Mouse (Mus musculus) brain, embryonic 14.5 days (tissue): ENCODE data around the gene Pip4k2a.

Experiments
- CTCF ChIP-seq: fragments of 200-500 bp; IDR thresholded peaks from 2 replicates; pipeline ENCODE4 v1.5.1; 2012; ENCODE audit warnings: inconsistent platforms, mild to moderate bottlenecking, moderate library complexity, borderline replicate concordance; ENCODE audit not compliant: insufficient read depth, insufficient read length; ENCODE audit errors: extremely low read depth
- POLR2A ChIP-seq: fragments of 200-500 bp; IDR thresholded peaks from 2 replicates; pipeline ENCODE4 v1.6.1; 2012; ENCODE audit warnings: mild to moderate bottlenecking, inconsistent platforms, borderline replicate concordance; ENCODE audit not compliant: poor library complexity, insufficient read depth, insufficient read length, severe bottlenecking; ENCODE audit errors: extremely low read depth

- no peak for TF ChIP-seq CTCF
- no peak for TF ChIP-seq POLR2A
Observed at GRCm38 (mm10) chr2:18897742-18898256, 100.1 kb downstream of the Pip4k2a start.
